Mouse (Mus musculus) bone marrow macrophage, adult 2 months (primary cell): ENCODE results near the gene Phgdh. TPM values are rescaled to one million over a fixed set of nuclear protein-coding genes. Genes with fewer than 3 reads are reported as not detected.

Experiments used
- H3K27ac ChIP-seq: 2 replicates; pipeline ENCODE4 v1.5.1; 2012; ENCODE audit warnings: low read depth, low read length; ENCODE audit not compliant: insufficient read depth
- H3K4me1 ChIP-seq: 2 replicates; pipeline ENCODE4 v1.6.1; 2012; ENCODE audit warnings: low read length; ENCODE audit not compliant: control insufficient read depth, insufficient read depth
- H3K4me3 ChIP-seq: 2 replicates; pipeline ENCODE4 v1.5.1; 2012; ENCODE audit warnings: mild to moderate bottlenecking, low read length, moderate library complexity; ENCODE audit not compliant: insufficient read depth
- CTCF ChIP-seq: IDR thresholded peaks from 2 replicates; pipeline ENCODE4 v1.5.1; 2012; ENCODE audit warnings: low read depth, mild to moderate bottlenecking, low read length, moderate library complexity
- POLR2A ChIP-seq: IDR thresholded peaks from 2 replicates; pipeline ENCODE4 v1.6.1; 2012; ENCODE audit warnings: mild to moderate bottlenecking, low read depth, low read length, borderline replicate concordance
- polyA plus RNA-seq: library from polyadenylated mRNA; stranded (reverse); fragments of >200 nt; gene quantifications from 2 replicates; pipeline ENCODE4 v1.2.4, GENCODE M21; 2012; ENCODE audit not compliant: missing spikeins, insufficient read depth, insufficient read length

Phgdh gene
- polyA plus RNA-seq, 1 experiment = 3.3 TPM

- no peak for TF ChIP-seq CTCF
- TF ChIP-seq POLR2A = no peak
- no peak overlapping the region for H3K4me3 ChIP-seq
- peaks cover 7% of the 10 kb centered on the region for H3K4me1 ChIP-seq
- no peak overlapping the region for H3K27ac ChIP-seq
Measured at GRCm38 (mm10) chr3:98374062-98374719, 34.4 kb upstream of the Phgdh start.

GRCm38 (mm10) chr3:98368776-98369175, 29.0 kb upstream of the Phgdh start:
- Histone ChIP-seq H3K4me1 (no peaks in the 10 kb centered on the region), H3K4me3 (no peak overlapping the region), H3K27ac (no peak overlapping the region)
- TF ChIP-seq POLR2A (no peak), CTCF (no peak)

GRCm38 (mm10) chr3:98368283-98368682, 28.5 kb upstream of the Phgdh start:
- Histone ChIP-seq H3K4me3 (no peak overlapping the region), H3K4me1 (no peaks in the 10 kb centered on the region), H3K27ac (no peak overlapping the region)
- no peak for TF ChIP-seq POLR2A
- no peak for TF ChIP-seq CTCF

GRCm38 (mm10) chr3:98366823-98367222, 27.0 kb upstream of the Phgdh start:
- Histone ChIP-seq H3K4me1 (no peaks in the 10 kb centered on the region), H3K4me3 (no peak overlapping the region), H3K27ac (no peak overlapping the region)
- TF ChIP-seq POLR2A = no peak

- Histone ChIP-seq H3K4me3 (no peak overlapping the region), H3K27ac (no peak overlapping the region), H3K4me1 (no peaks in the 10 kb centered on the region)
- TF ChIP-seq CTCF = no peak
- TF ChIP-seq POLR2A = no peak
Measured at GRCm38 (mm10) chr3:98366086-98366485, 26.3 kb upstream of the Phgdh start.

GRCm38 (mm10) chr3:98362753-98363152, 23.0 kb upstream of the Phgdh start:
- Histone ChIP-seq H3K27ac (no peak overlapping the region), H3K4me1 (no peaks in the 10 kb centered on the region), H3K4me3 (no peak overlapping the region)
- TF ChIP-seq POLR2A = no peak
- TF ChIP-seq CTCF = peak; percentile 29; the same call in 1 of the 2 replicates

- TF ChIP-seq CTCF (no peak), POLR2A (no peak)
- Histone ChIP-seq H3K27ac (peak overlapping the region; percentile 30; the same call in 1 of the 2 replicates), H3K4me3 (no peak overlapping the region), H3K4me1 (peaks cover 10% of the 10 kb centered on the region)
Measured at GRCm38 (mm10) chr3:98356632-98357370, 17.0 kb upstream of the Phgdh start.

GRCm38 (mm10) chr3:98356026-98356365, 16.2 kb upstream of the Phgdh start:
- TF ChIP-seq POLR2A (no peak), CTCF (no peak)
- no peak overlapping the region for H3K4me3 ChIP-seq

GRCm38 (mm10) chr3:98355344-98356025, 15.7 kb upstream of the Phgdh start:
- H3K4me3 ChIP-seq = no peak overlapping the region
- TF ChIP-seq POLR2A (no peak), CTCF (no peak)
- H3K27ac ChIP-seq = no peak overlapping the region
- H3K4me1 ChIP-seq = peaks cover 10% of the 10 kb centered on the region

More at GRCm38 (mm10) chr3:98356026-98356365, 16.2 kb upstream of the Phgdh start:
- no peak overlapping the region for H3K27ac ChIP-seq
- peaks cover 10% of the 10 kb centered on the region for H3K4me1 ChIP-seq

- H3K4me1 ChIP-seq = peaks cover 10% of the 10 kb centered on the region
- TF ChIP-seq POLR2A (no peak), CTCF (no peak)
- no peak overlapping the region for H3K27ac ChIP-seq
- H3K4me3 ChIP-seq = no peak overlapping the region
Measured at GRCm38 (mm10) chr3:98353892-98354291, 14.1 kb upstream of the Phgdh start.
